17 mouse cellular contexts compared by ENCODE assay signal in genomic region chr6:30551193-30551515, GRCm38 (mm10). TPM values are rescaled to one million over a fixed set of nuclear protein-coding genes. Genes with fewer than 3 reads are reported as not detected.
DNase-seq lines count a peak whose midpoint lies in the region; ATAC-seq and TF ChIP-seq lines count a peak whose summit lies in the region.
"Had no signal": no experiment of that assay in that cellular context is flagged by ENCODE, and none has a peak within 500 bp of the region (broad histone marks: within the 10 kb centered on the region; RNA-seq: fewer than 3 reads in every experiment).

No protein-coding gene starts in this region.

- no peak overlapping the region for H3K9ac ChIP-seq in embryonic facial prominence, embryonic 12.5 days
- no peak overlapping the region for H3K9ac ChIP-seq in hindbrain, embryonic 11.5 days (ENCODE audit: low read depth, low read length)
- no peak overlapping the region for H3K9ac ChIP-seq in midbrain, embryonic 12.5 days (replicated peaks)
- H3K9ac ChIP-seq: stomach, embryonic 15.5 days had no signal

- no peaks in the 10 kb centered on the region for H3K27me3 ChIP-seq in cerebellum, adult 2 months (ENCODE audit: control insufficient read depth, insufficient read depth, low read length)
- H3K27me3 ChIP-seq in embryonic facial prominence, embryonic 12.5 days: no peaks in the 10 kb centered on the region
- H3K27me3 ChIP-seq in hindbrain, embryonic 11.5 days (ENCODE audit: control insufficient read depth, insufficient read depth, low read length): no peaks in the 10 kb centered on the region
- H3K27me3 ChIP-seq in midbrain, embryonic 12.5 days: no peaks in the 10 kb centered on the region
- H3K27me3 ChIP-seq: stomach, embryonic 15.5 days had no signal

- TF ChIP-seq CTCF in cerebellum, adult 2 months (IDR thresholded peaks at IDR 0.05; ENCODE audit: borderline replicate concordance, insufficient read depth, low read depth, low read length): no peak

- H3K9me3 ChIP-seq in embryonic facial prominence, embryonic 12.5 days: no peaks in the 10 kb centered on the region
- no peaks in the 10 kb centered on the region for H3K9me3 ChIP-seq in hindbrain, embryonic 11.5 days (ENCODE audit: control insufficient read depth, low read length)
- H3K9me3 ChIP-seq in midbrain, embryonic 12.5 days: 0 out of 2 replicates have a peak, but pooled peaks cover 3% of the 10 kb centered on the region
- H3K9me3 ChIP-seq: stomach, embryonic 15.5 days had no signal

- no peak overlapping the region for H3K4me2 ChIP-seq in embryonic facial prominence, embryonic 12.5 days (replicated peaks)
- no peak overlapping the region for H3K4me2 ChIP-seq in hindbrain, embryonic 11.5 days (replicated peaks; ENCODE audit: low read depth, low read length)
- H3K4me2 ChIP-seq in midbrain, embryonic 12.5 days (replicated peaks): no peak overlapping the region

- peaks cover 5% of the 10 kb centered on the region; the same call in 1 of the 2 replicates for H3K4me1 ChIP-seq in cerebellum, adult 2 months (ENCODE audit: control insufficient read depth, insufficient read depth, low read length)
- H3K4me1 ChIP-seq in embryonic facial prominence, embryonic 12.5 days: peaks cover 49% of the 10 kb centered on the region
- peaks cover 5% of the 10 kb centered on the region for H3K4me1 ChIP-seq in hindbrain, embryonic 11.5 days (replicated peaks; ENCODE audit: control insufficient read depth, insufficient read depth, low read length)
- peaks cover 54% of the 10 kb centered on the region for H3K4me1 ChIP-seq in midbrain, embryonic 12.5 days

- no peak for ATAC-seq in embryonic facial prominence, embryonic 12.5 days (ENCODE audit: insufficient number of reproducible peaks, insufficient read depth, low FRiP score, low TSS enrichment)
- peak; percentile 71 for ATAC-seq in hindbrain, embryonic 11.5 days (ENCODE audit: low FRiP score)
- ATAC-seq in midbrain, embryonic 12.5 days (ENCODE audit: low FRiP score, low read depth): peak; percentile 39
- ATAC-seq: activated CD4-positive, CD25-positive, alpha-beta regulatory T cell, adult 4 months; inflammation-experienced regulatory T-cells, adult 6 months had no signal

- H3K36me3 ChIP-seq in embryonic facial prominence, embryonic 12.5 days: no peaks in the 10 kb centered on the region
- no peaks in the 10 kb centered on the region for H3K36me3 ChIP-seq in hindbrain, embryonic 11.5 days (ENCODE audit: control insufficient read depth, insufficient read depth, low read length)
- no peaks in the 10 kb centered on the region for H3K36me3 ChIP-seq in midbrain, embryonic 12.5 days
- H3K36me3 ChIP-seq: stomach, embryonic 15.5 days had no signal

- no peak overlapping the region for H3K4me3 ChIP-seq in cerebellum, adult 2 months (replicated peaks; ENCODE audit: insufficient read depth, low read depth, low read length)
- H3K4me3 ChIP-seq in embryonic facial prominence, embryonic 12.5 days: no peak overlapping the region
- H3K4me3 ChIP-seq in hindbrain, embryonic 11.5 days (ENCODE audit: low read depth, low read length): no peak overlapping the region
- H3K4me3 ChIP-seq in midbrain, embryonic 12.5 days: no peak overlapping the region
- H3K4me3 ChIP-seq: stomach, embryonic 15.5 days had no signal

- no peak for TF ChIP-seq POLR2A in cerebellum, adult 2 months (IDR thresholded peaks at IDR 0.05; ENCODE audit: borderline replicate concordance, insufficient read depth, low read length)

- DNase-seq in cerebellum, adult 2 months: no peak
- no peak for DNase-seq in cerebellum, postnatal 14 days
- peak; percentile 46 for DNase-seq in hindbrain, embryonic 11.5 days (ENCODE audit: low spot score)
- no peak for DNase-seq in adrenal gland, adult 18-20 months (ENCODE audit: low spot score in 2 of 2)
- no peak for DNase-seq in adrenal gland, postnatal 25 days
- DNase-seq in urinary bladder, adult 2 months (ENCODE audit: low spot score): no peak
- DNase-seq: heart, adult 11 months; liver; lung, postnatal 10 days; right cerebral cortex, adult 18-20 months had no signal

- H3K27ac ChIP-seq in cerebellum, adult 2 months (ENCODE audit: insufficient read depth, low read length): peak overlapping the region; percentile 75; the same call in 1 of the 2 replicates
- peak overlapping the region; percentile 78 for H3K27ac ChIP-seq in embryonic facial prominence, embryonic 12.5 days
- peak overlapping the region; percentile 87 for H3K27ac ChIP-seq in hindbrain, embryonic 11.5 days (ENCODE audit: low read depth, low read length)
- H3K27ac ChIP-seq in midbrain, embryonic 12.5 days (replicated peaks): peak overlapping the region; percentile 89
- H3K27ac ChIP-seq: stomach, embryonic 15.5 days had no signal

RNA-seq across cellular contexts. Expression of gene Cpa2, which starts 9.8 kb away (rescaled TPM):
- polyA plus RNA-seq in cerebellum, adult 2 months (2012; rRNA removed): 7.0 and 7.7 TPM in 2 replicates
- polyA plus RNA-seq in embryonic facial prominence, embryonic 12.5 days (2016; fragmentation: Nextera tagmentation; extraction: Ambion mirVana): 4.2 and 7.6 TPM in 2 replicates
- polyA plus RNA-seq in hindbrain, embryonic 11.5 days (2014; fragmentation: Nextera tagmentation; extraction: Ambion mirVana): 6.8 and 9.4 TPM in 2 replicates
- 5.8 and 6.7 TPM in 2 replicates for polyA plus RNA-seq in midbrain, embryonic 12.5 days (2016; fragmentation: Nextera tagmentation; extraction: Ambion mirVana)
- under 1 TPM; 0.43 to 0.74 TPM for total RNA-seq in adrenal gland, adult 18-20 months (2021)
- total RNA-seq in adrenal gland, postnatal 25 days (2021): 0.52 and 0.90 TPM in 2 replicates
- 0.16 and 0.18 TPM in 2 replicates for polyA plus RNA-seq in urinary bladder, adult 2 months (2012; rRNA removed)
- total RNA-seq: common myeloid progenitor, adult 5-6 weeks had no signal

RNA-seq across cellular contexts. Expression of gene Cpa4, which starts 17.0 kb away (rescaled TPM):
- polyA plus RNA-seq in cerebellum, adult 2 months (2012; rRNA removed): 0.14 and 0.16 TPM in 2 replicates
- polyA plus RNA-seq in embryonic facial prominence, embryonic 12.5 days (2016; fragmentation: Nextera tagmentation; extraction: Ambion mirVana): 0.79 and 1.3 TPM in 2 replicates
- polyA plus RNA-seq in hindbrain, embryonic 11.5 days (2014; fragmentation: Nextera tagmentation; extraction: Ambion mirVana): 3.5 and 3.9 TPM in 2 replicates
- 1.6 and 1.9 TPM in 2 replicates for polyA plus RNA-seq in midbrain, embryonic 12.5 days (2016; fragmentation: Nextera tagmentation; extraction: Ambion mirVana)
- 1 to 10 TPM; 1.4 to 1.7 TPM for total RNA-seq in adrenal gland, adult 18-20 months (2021)
- total RNA-seq in adrenal gland, postnatal 25 days (2021): 1.2 and 1.7 TPM in 2 replicates
- polyA plus RNA-seq in urinary bladder, adult 2 months (2012; rRNA removed): not detected in 2 replicates
- total RNA-seq: common myeloid progenitor, adult 5-6 weeks had no signal
- polyA plus RNA-seq: inflammation-experienced regulatory T-cells, adult 6 months had no signal

RNA-seq across cellular contexts. Expression of gene Ssmem1, which starts 41.5 kb away (rescaled TPM):
- polyA plus RNA-seq in cerebellum, adult 2 months (2012; rRNA removed): 0.08 and 0.17 TPM in 2 replicates
- 0.14 and 0.33 TPM in 2 replicates for polyA plus RNA-seq in embryonic facial prominence, embryonic 12.5 days (2016; fragmentation: Nextera tagmentation; extraction: Ambion mirVana)
- polyA plus RNA-seq in hindbrain, embryonic 11.5 days (2014; fragmentation: Nextera tagmentation; extraction: Ambion mirVana): 0.36 and 0.37 TPM in 2 replicates
- 0.22 and 0.34 TPM in 2 replicates for polyA plus RNA-seq in midbrain, embryonic 12.5 days (2016; fragmentation: Nextera tagmentation; extraction: Ambion mirVana)
- under 1 TPM in 1 of 2 experiments, not detected in 1; 0.22 TPM for total RNA-seq in adrenal gland, adult 18-20 months (2021)
- total RNA-seq in adrenal gland, postnatal 25 days (2021): 0.55 TPM in 1 of 2 replicates, not detected in the other
- polyA plus RNA-seq in urinary bladder, adult 2 months (2012; rRNA removed): 0.04 and 0.07 TPM in 2 replicates
- total RNA-seq: common myeloid progenitor, adult 5-6 weeks had no signal
- polyA plus RNA-seq: activated CD4-positive, CD25-positive, alpha-beta regulatory T cell, adult 4 months; inflammation-experienced regulatory T-cells, adult 6 months; stomach, embryonic 15.5 days had no signal

RNA-seq across cellular contexts. Expression of gene Tmem209, which starts 41.6 kb away (rescaled TPM):
- 33.9 and 36.7 TPM in 2 replicates for polyA plus RNA-seq in cerebellum, adult 2 months (2012; rRNA removed)
- polyA plus RNA-seq in embryonic facial prominence, embryonic 12.5 days (2016; fragmentation: Nextera tagmentation; extraction: Ambion mirVana): 37.8 and 38.6 TPM in 2 replicates
- 47.9 and 51.6 TPM in 2 replicates for polyA plus RNA-seq in hindbrain, embryonic 11.5 days (2014; fragmentation: Nextera tagmentation; extraction: Ambion mirVana)
- 45.6 and 49.1 TPM in 2 replicates for polyA plus RNA-seq in midbrain, embryonic 12.5 days (2016; fragmentation: Nextera tagmentation; extraction: Ambion mirVana)
- total RNA-seq in adrenal gland, adult 18-20 months (2021): 10 to 100 TPM; 15.3 to 19.5 TPM
- total RNA-seq in adrenal gland, postnatal 25 days (2021): 25.9 and 28.9 TPM in 2 replicates
- 23.8 and 26.2 TPM in 2 replicates for polyA plus RNA-seq in urinary bladder, adult 2 months (2012; rRNA removed)

RNA-seq across cellular contexts. Expression of gene Cpa5, which starts 59.7 kb away (rescaled TPM):
- polyA plus RNA-seq in cerebellum, adult 2 months (2012; rRNA removed): 0.05 TPM in 1 of 2 replicates, not detected in the other
- 0.22 and 0.33 TPM in 2 replicates for polyA plus RNA-seq in embryonic facial prominence, embryonic 12.5 days (2016; fragmentation: Nextera tagmentation; extraction: Ambion mirVana)
- 0.15 TPM in 1 of 2 replicates, not detected in the other for polyA plus RNA-seq in hindbrain, embryonic 11.5 days (2014; fragmentation: Nextera tagmentation; extraction: Ambion mirVana)
- 0.14 and 0.30 TPM in 2 replicates for polyA plus RNA-seq in midbrain, embryonic 12.5 days (2016; fragmentation: Nextera tagmentation; extraction: Ambion mirVana)
- not detected for total RNA-seq in adrenal gland, adult 18-20 months (2021)
- not detected in 2 replicates for total RNA-seq in adrenal gland, postnatal 25 days (2021)
- 0.03 TPM in 1 of 2 replicates, not detected in the other for polyA plus RNA-seq in urinary bladder, adult 2 months (2012; rRNA removed)
- total RNA-seq: common myeloid progenitor, adult 5-6 weeks; layer of hippocampus, adult 8-10 months had no signal
- polyA plus RNA-seq: activated CD4-positive, CD25-positive, alpha-beta regulatory T cell, adult 4 months; inflammation-experienced regulatory T-cells, adult 6 months had no signal
